Mouse (Mus musculus) liver, embryonic 16.5 days (tissue): Measurements from ENCODE around the gene Ctnna3. TPM values are rescaled to one million over a fixed set of nuclear protein-coding genes. Genes with fewer than 3 reads are reported as not detected.

Source experiments
- ATAC-seq: fragments of 200-750 bp; cut with Nextera tagmentation; 2 replicates; pipeline ENCODE4 v1.8.0; 2017; ENCODE audit warnings: low read depth, mild to moderate bottlenecking, moderate number of reproducible peaks, moderate library complexity
- H3K27ac ChIP-seq: fragments of 300-500 bp; sonication (generic); 2 replicates; pipeline ENCODE4 v1.5.1; 2014; ENCODE audit warnings: mild to moderate bottlenecking, low read length
- H3K27me3 ChIP-seq: fragments of 300-500 bp; sonication (generic); 2 replicates; pipeline ENCODE4 v1.6.1; 2014; ENCODE audit warnings: low read depth, low read length, mixed read lengths; ENCODE audit not compliant: control insufficient read depth, insufficient read depth
- H3K36me3 ChIP-seq: fragments of 300-500 bp; sonication (generic); 2 replicates; pipeline ENCODE4 v1.6.1; 2014; ENCODE audit warnings: mild to moderate bottlenecking; ENCODE audit not compliant: control insufficient read depth, insufficient read depth
- H3K4me1 ChIP-seq: fragments of 300-500 bp; sonication (generic); 2 replicates; pipeline ENCODE4 v1.6.1; 2014; ENCODE audit warnings: low read depth, low read length, mixed read lengths; ENCODE audit not compliant: control insufficient read depth
- H3K4me2 ChIP-seq: fragments of 300-500 bp; sonication (generic); 2 replicates; pipeline ENCODE4 v1.6.1; 2014; ENCODE audit warnings: low read depth, low read length, mixed read lengths
- H3K4me3 ChIP-seq: fragments of 300-500 bp; sonication (generic); 2 replicates; pipeline ENCODE4 v1.5.1; 2014; ENCODE audit warnings: low read depth, mild to moderate bottlenecking, low read length
- H3K9ac ChIP-seq: fragments of 300-500 bp; sonication (generic); 2 replicates; pipeline ENCODE4 v1.6.1; 2014; ENCODE audit warnings: low read depth, low read length
- H3K9me3 ChIP-seq: fragments of 300-500 bp; sonication (generic); replicated peaks from 2 replicates; pipeline ENCODE4 v1.6.1; 2016; ENCODE audit warnings: low read length; ENCODE audit not compliant: control insufficient read depth
- WGBS: fragments of 180-500 bp; shearing (Covaris S2); extraction: QIAGEN DNeasy Blood & Tissue Kit; methylation state at CpG from one replicate; pipeline ENCODE4 v1.1.7; 2014; ENCODE audit not compliant: insufficient replicate concordance; 5-methylcytosine and 5-hydroxymethylcytosine counted together
- polyA plus RNA-seq: library from polyadenylated mRNA; unstranded; fragments of >200 nt; fragmentation: Nextera tagmentation; extraction: Ambion mirVana; gene quantifications from 2 replicates; pipeline ENCODE4 v1.2.1, GENCODE M21; 2015

Gene Ctnna3
- polyA plus RNA-seq, 1 experiment from 2014 or later, result 0.11 TPM

GRCm38 (mm10) chr10:63421739-63422735 lies 7.9 kb upstream of the Ctnna3 start, which contains the start of gene Gm7075:
Gene Gm7075 (minus strand): TSS chr10:63421789.
- Histone ChIP-seq H3K9ac (no peak within 1 kb of the TSS), H3K27me3 (no peaks in the 10 kb centered on the region), H3K4me3 (no peak within 1 kb of the TSS), H3K36me3 (no peaks in the 10 kb centered on the region), H3K4me1 (peaks cover 10% of the 10 kb centered on the region), H3K9me3 (no peaks in the 10 kb centered on the region), H3K4me2 (no peak within 1 kb of the TSS), H3K27ac (no peak within 1 kb of the TSS)
- ATAC-seq, result no peak
- 81% methylated on average over 18 of the region's 18 CpGs for WGBS

GRCm38 (mm10) chr10:63422736-63422992 lies 7.2 kb upstream of the Ctnna3 start:
- H3K4me3 ChIP-seq, result no peak overlapping the region
- no peaks in the 10 kb centered on the region for H3K27me3 ChIP-seq
- H3K9ac ChIP-seq, result no peak overlapping the region
- no peak overlapping the region for H3K4me2 ChIP-seq
- H3K9me3 ChIP-seq, result no peaks in the 10 kb centered on the region
- WGBS, result 79% methylated on average over 5 of the region's 5 CpGs
- H3K4me1 ChIP-seq, result peaks cover 10% of the 10 kb centered on the region
- H3K27ac ChIP-seq, result no peak overlapping the region
- no peak for ATAC-seq
- no peaks in the 10 kb centered on the region for H3K36me3 ChIP-seq

- H3K4me1 ChIP-seq, result peaks cover 16% of the 10 kb centered on the region
- H3K27me3 ChIP-seq, result no peaks in the 10 kb centered on the region
- no peak overlapping the region for H3K4me2 ChIP-seq
- H3K4me3 ChIP-seq, result no peak overlapping the region
- no peaks in the 10 kb centered on the region for H3K36me3 ChIP-seq
- H3K9ac ChIP-seq, result no peak overlapping the region
- H3K9me3 ChIP-seq, result no peaks in the 10 kb centered on the region
- peak overlapping the region; percentile 31 for H3K27ac ChIP-seq
- WGBS, result 43% methylated on average over 9 of the region's 9 CpGs
- ATAC-seq, result peak; percentile 81
Observed at GRCm38 (mm10) chr10:63423591-63424474, 6.1 kb upstream of the Ctnna3 start.

- Histone ChIP-seq H3K4me3 (no peak overlapping the region), H3K4me2 (no peak overlapping the region), H3K27ac (no peak overlapping the region), H3K9ac (no peak overlapping the region), H3K36me3 (no peaks in the 10 kb centered on the region), H3K9me3 (no peaks in the 10 kb centered on the region), H3K27me3 (no peaks in the 10 kb centered on the region), H3K4me1 (peaks cover 16% of the 10 kb centered on the region)
- no peak for ATAC-seq
Observed at GRCm38 (mm10) chr10:63424475-63424814, 5.5 kb upstream of the Ctnna3 start.

GRCm38 (mm10) chr10:63427146-63427545 lies 2.8 kb upstream of the Ctnna3 start:
- Histone ChIP-seq H3K4me2 (no peak overlapping the region), H3K27ac (no peak overlapping the region), H3K4me3 (no peak overlapping the region), H3K36me3 (no peaks in the 10 kb centered on the region), H3K4me1 (peaks cover 19% of the 10 kb centered on the region), H3K27me3 (no peaks in the 10 kb centered on the region), H3K9me3 (no peaks in the 10 kb centered on the region), H3K9ac (no peak overlapping the region)
- ATAC-seq, result no peak
- WGBS, result 75% methylated on average over 8 of the region's 8 CpGs

GRCm38 (mm10) chr10:63428243-63429022 lies 1.5 kb upstream of the Ctnna3 start:
- Histone ChIP-seq H3K9me3 (no peaks in the 10 kb centered on the region), H3K4me3 (peak overlapping the region; percentile 87), H3K9ac (peak overlapping the region; percentile 59), H3K27ac (no peak overlapping the region), H3K27me3 (no peaks in the 10 kb centered on the region), H3K4me1 (peaks cover 16% of the 10 kb centered on the region), H3K4me2 (peak overlapping the region; percentile 91), H3K36me3 (no peaks in the 10 kb centered on the region)
- WGBS, result 13% methylated on average over 19 of the region's 19 CpGs
- no peak for ATAC-seq

GRCm38 (mm10) chr10:63429023-63429340 lies 916 bp upstream of the Ctnna3 start:
- H3K9me3 ChIP-seq, result no peaks in the 10 kb centered on the region
- H3K27ac ChIP-seq, result no peak overlapping the region
- H3K27me3 ChIP-seq, result no peaks in the 10 kb centered on the region
- H3K36me3 ChIP-seq, result no peaks in the 10 kb centered on the region
- no peak for ATAC-seq
- H3K4me3 ChIP-seq, result peak overlapping the region; percentile 87
- peak overlapping the region; percentile 59 for H3K9ac ChIP-seq
- peaks cover 10% of the 10 kb centered on the region for H3K4me1 ChIP-seq
- peak overlapping the region; percentile 91 for H3K4me2 ChIP-seq
- 3% methylated on average over 11 of the region's 11 CpGs for WGBS

GRCm38 (mm10) chr10:63429380-63429779 lies 518 bp upstream of the Ctnna3 start:
- Histone ChIP-seq H3K27ac (peak overlapping the region; percentile 82), H3K9me3 (no peaks in the 10 kb centered on the region), H3K4me3 (peak overlapping the region; percentile 87), H3K4me2 (peak overlapping the region; percentile 91), H3K4me1 (peaks cover 10% of the 10 kb centered on the region), H3K9ac (peak overlapping the region; percentile 72), H3K27me3 (no peaks in the 10 kb centered on the region), H3K36me3 (no peaks in the 10 kb centered on the region)
- ATAC-seq, result peak; percentile 85
- under 1% methylated on average over 34 of the region's 34 CpGs for WGBS
